Mouse (Mus musculus) spleen, postnatal 14 days (tissue): Measurements from ENCODE around the gene Ccdc185.

ENCODE experiments used
- DNase-seq, 2 experiments: peaks; one replicate each; pipeline ENCODE4 v3.0.0; 2021 to 2022; ENCODE audit warnings: low spot score in 2 of 2

Gene Ccdc185

GRCm38 (mm10) chr1:182747081-182747480, 1.9 kb downstream of the Ccdc185 start:
- no peak for DNase-seq

DNA sequence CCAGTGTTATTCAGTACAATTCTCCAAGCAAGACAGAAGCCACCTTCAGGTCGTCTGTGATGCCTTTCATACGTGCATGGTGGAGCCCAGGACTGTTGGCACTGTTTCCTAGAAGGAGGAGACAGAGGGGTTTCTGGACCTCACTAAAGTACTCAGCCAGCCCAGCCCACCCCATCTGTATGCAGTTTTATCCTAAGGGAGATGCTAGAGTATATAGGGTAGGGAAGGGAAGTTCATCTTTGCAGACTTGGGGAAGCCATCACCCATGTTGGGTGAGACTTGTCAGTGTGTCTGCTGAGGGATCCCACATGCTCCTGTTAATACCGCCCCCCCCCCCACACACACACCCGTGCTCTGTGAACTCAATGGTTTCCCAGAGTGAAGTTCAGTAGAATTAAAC, 13.1 kb downstream of the Ccdc185 start:
- DNase-seq = no peak

DNA sequence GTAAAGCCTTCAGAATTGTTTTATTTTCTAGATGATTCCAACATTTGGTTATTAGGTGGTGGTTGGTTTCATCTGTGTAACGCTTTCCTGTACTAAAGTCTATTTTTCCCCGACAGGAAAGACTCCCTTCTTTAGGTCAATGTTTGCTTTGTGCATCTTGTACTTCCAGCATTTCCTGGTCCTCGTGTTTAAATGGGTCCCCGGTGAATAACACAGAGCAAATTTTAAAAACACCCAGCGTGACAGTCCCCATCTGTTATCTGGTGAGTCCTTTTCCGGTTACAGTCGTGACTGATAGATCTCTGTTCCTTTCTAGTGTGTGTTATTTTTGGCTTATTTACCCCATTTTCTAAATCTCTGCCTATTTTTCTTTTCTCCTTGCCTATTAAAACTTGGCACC, 16.3 kb downstream of the Ccdc185 start:
- DNase-seq = no peak

- no peak for DNase-seq
Measured at GRCm38 (mm10) chr1:182729002-182729401, 20.0 kb downstream of the Ccdc185 start.

DNA sequence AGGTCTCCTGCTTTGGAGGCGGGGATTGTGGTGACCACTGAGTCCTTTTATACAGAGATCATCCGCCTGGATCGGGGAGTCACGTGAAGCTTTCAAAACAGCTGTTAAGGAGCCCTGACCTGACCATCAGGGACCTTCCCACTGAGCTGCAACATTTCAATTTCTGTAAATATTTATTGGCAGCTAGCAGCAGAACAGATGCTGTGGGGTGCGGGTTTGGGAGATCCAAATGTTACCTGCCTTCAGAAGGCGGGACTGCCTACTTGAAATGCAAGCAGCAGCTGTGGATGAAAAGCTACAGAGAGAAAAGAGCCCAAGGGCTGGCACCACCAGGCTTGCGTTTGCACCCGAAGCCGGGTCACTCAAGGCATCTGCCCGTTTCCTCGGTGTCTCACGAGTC, 21.4 kb downstream of the Ccdc185 start:
- no peak for DNase-seq

- DNase-seq = no peak
Measured at GRCm38 (mm10) chr1:182714236-182714935, 34.6 kb downstream of the Ccdc185 start.

DNA sequence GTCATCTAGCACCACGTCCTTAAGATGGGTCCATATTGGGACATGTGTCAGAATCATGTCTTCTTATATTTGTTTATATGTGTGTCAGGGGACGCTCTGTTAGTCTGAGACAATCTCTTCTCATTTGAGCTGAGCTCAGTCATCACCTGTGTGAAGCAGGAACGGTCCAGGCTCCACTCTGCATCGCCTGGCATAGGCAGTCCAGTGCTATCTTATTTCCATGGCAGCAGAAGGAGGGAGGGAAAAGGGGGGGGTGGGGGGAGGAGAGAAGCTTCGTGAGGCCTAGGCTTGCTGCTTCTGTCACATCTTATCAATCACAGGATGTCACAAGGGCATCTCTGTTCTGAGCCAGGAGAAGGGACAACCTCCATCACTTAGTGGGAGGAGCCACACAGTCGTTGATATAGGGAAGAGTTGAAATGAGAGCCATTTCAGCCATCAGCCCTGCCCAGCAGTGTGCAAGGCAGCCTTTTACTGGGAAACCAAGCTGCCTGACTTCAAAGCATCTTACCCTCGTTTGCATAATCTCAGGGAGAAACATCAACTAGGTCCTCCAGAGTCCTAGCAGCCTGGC, 37.5 kb downstream of the Ccdc185 start:
- DNase-seq = no peak

GRCm38 (mm10) chr1:182707459-182707858, 41.5 kb downstream of the Ccdc185 start:
- no peak for DNase-seq

DNA sequence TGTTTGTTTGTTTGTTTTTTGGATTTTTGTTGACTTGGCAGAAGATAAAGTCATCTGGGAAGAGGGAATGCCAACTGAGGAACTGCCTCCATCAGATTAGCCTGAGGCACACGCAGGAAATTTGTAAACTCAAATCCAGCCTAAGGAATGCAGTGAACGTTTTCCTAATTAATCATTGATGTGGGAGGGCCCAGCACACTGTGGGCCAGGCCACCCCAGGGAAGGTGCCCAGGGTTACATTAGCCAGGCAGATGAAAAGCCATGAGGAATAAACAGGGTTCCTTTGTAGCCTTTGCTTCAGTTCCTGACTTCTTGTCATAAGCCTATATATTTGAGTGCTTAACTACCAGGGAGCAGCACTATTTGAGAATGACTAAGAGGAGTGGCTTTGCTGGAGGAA, 44.1 kb downstream of the Ccdc185 start:
- no peak for DNase-seq

- no peak for DNase-seq
Measured at GRCm38 (mm10) chr1:182699392-182700347, 49.3 kb downstream of the Ccdc185 start.
